Mouse (Mus musculus) kidney, adult 2 months (tissue): ENCODE data around the gene Nol3.

Source experiments
- CTCF ChIP-seq: fragments of 200-500 bp; conservative IDR thresholded peaks from 2 replicates; pipeline ENCODE4 v1.5.1; 2011; ENCODE audit warnings: low read depth, mild to moderate bottlenecking, control low read depth, low read length, moderate library complexity, mixed read lengths; ENCODE audit not compliant: insufficient read depth, insufficient read length
- POLR2A ChIP-seq: fragments of 200-500 bp; IDR thresholded peaks from one replicate; pipeline ENCODE4 v1.6.1; 2011; ENCODE audit warnings: low read depth, low read length, control low read depth

GRCm38 (mm10) chr8:105261326-105261980, 14.5 kb upstream of the Nol3 start:
- TF ChIP-seq POLR2A (no peak), CTCF (no peak)
